Mouse (Mus musculus) lung, postnatal 0 days (tissue): ENCODE data around the gene Trim59. TPM values are rescaled to one million over a fixed set of nuclear protein-coding genes. Genes with fewer than 3 reads are reported as not detected.

ENCODE experiments used
- ATAC-seq: fragments of 200-750 bp; cut with Nextera tagmentation; 2 replicates; pipeline ENCODE4 v1.8.0; 2017; ENCODE audit warnings: moderate library complexity
- DNase-seq: peaks from one replicate; pipeline ENCODE4 v3.0.0-alpha.2; 2016; ENCODE audit warnings: low spot score
- H3K27ac ChIP-seq: fragments of 300-500 bp; sonication (generic); 2 replicates; pipeline ENCODE4 v1.5.1; 2014; ENCODE audit warnings: antibody characterized with exemption, mild to moderate bottlenecking, low read length, mixed read lengths
- H3K27me3 ChIP-seq: fragments of 300-500 bp; sonication (generic); replicated peaks from 2 replicates; pipeline ENCODE4 v1.6.1; 2014; ENCODE audit warnings: low read length, mixed read lengths; ENCODE audit not compliant: insufficient read depth
- H3K36me3 ChIP-seq: fragments of 300-500 bp; sonication (generic); 2 replicates; pipeline ENCODE4 v1.6.1; 2014; ENCODE audit warnings: low read length, mixed read lengths; ENCODE audit not compliant: insufficient read depth
- H3K4me1 ChIP-seq: fragments of 300-500 bp; sonication (generic); 2 replicates; pipeline ENCODE4 v1.6.1; 2014; ENCODE audit warnings: antibody characterized with exemption, low read depth, low read length, mixed read lengths; ENCODE audit not compliant: insufficient read depth
- H3K4me2 ChIP-seq: fragments of 300-500 bp; sonication (generic); replicated peaks from 2 replicates; pipeline ENCODE4 v1.6.1; 2014; ENCODE audit warnings: low read depth, mild to moderate bottlenecking, low read length, moderate library complexity, mixed read lengths
- H3K4me3 ChIP-seq: fragments of 300-500 bp; sonication (generic); 2 replicates; pipeline ENCODE4 v1.5.1; 2014; ENCODE audit warnings: low read depth, low read length
- H3K9ac ChIP-seq: fragments of 300-500 bp; sonication (generic); replicated peaks from 2 replicates; pipeline ENCODE4 v1.6.1; 2014; ENCODE audit warnings: low read depth, mild to moderate bottlenecking
- H3K9me3 ChIP-seq: fragments of 300-500 bp; sonication (generic); 2 replicates; pipeline ENCODE4 v1.6.1; 2016; ENCODE audit warnings: low read length, mixed read lengths
- CTCF ChIP-seq: IDR thresholded peaks from 2 replicates; pipeline ENCODE4 v1.5.1; 2016; ENCODE audit warnings: antibody characterized with exemption, mild to moderate bottlenecking
- EP300 ChIP-seq: IDR thresholded peaks from 2 replicates; pipeline ENCODE4 v1.6.1; 2016; ENCODE audit warnings: antibody characterized with exemption, mild to moderate bottlenecking, control low read depth
- WGBS: fragments of 180-500 bp; shearing (Covaris S2); extraction: QIAGEN DNeasy Blood & Tissue Kit; methylation state at CpG from one replicate; pipeline ENCODE4 v1.1.7; 2014; 5-methylcytosine and 5-hydroxymethylcytosine counted together
- polyA plus RNA-seq: library from polyadenylated mRNA; unstranded; fragments of >200 nt; fragmentation: Nextera tagmentation; extraction: Ambion mirVana; gene quantifications from 2 replicates; pipeline ENCODE4 v1.2.1, GENCODE M21; 2015

The Trim59 gene
- polyA plus RNA-seq, 1 experiment from 2014 or later: 11.1 TPM

- Histone ChIP-seq H3K4me3 (no peak overlapping the region), H3K27ac (no peak overlapping the region), H3K9me3 (no peaks in the 10 kb centered on the region), H3K4me2 (no peak overlapping the region), H3K27me3 (no peaks in the 10 kb centered on the region), H3K9ac (no peak overlapping the region), H3K4me1 (no peaks in the 10 kb centered on the region), H3K36me3 (no peaks in the 10 kb centered on the region)
- WGBS: 80% methylated on average over 11 of the region's 11 CpGs
- TF ChIP-seq EP300: no peak
- TF ChIP-seq CTCF: no peak
- DNase-seq (no peak), ATAC-seq (no peak)
Observed at GRCm38 (mm10) chr3:69051894-69052293, 7.3 kb upstream of the Trim59 start.

GRCm38 (mm10) chr3:69049011-69049410, 4.5 kb upstream of the Trim59 start:
- no peak overlapping the region for H3K4me3 ChIP-seq
- no peaks in the 10 kb centered on the region for H3K4me1 ChIP-seq
- TF ChIP-seq CTCF: no peak
- TF ChIP-seq EP300: no peak
- H3K9me3 ChIP-seq: no peaks in the 10 kb centered on the region
- ATAC-seq: no peak
- no peak for DNase-seq
- H3K4me2 ChIP-seq: no peak overlapping the region
- H3K27me3 ChIP-seq: no peaks in the 10 kb centered on the region
- H3K36me3 ChIP-seq: no peaks in the 10 kb centered on the region
- H3K27ac ChIP-seq: no peak overlapping the region
- WGBS: 85% methylated on average over 6 of the region's 6 CpGs
- H3K9ac ChIP-seq: no peak overlapping the region

- H3K27ac ChIP-seq: no peak overlapping the region
- no peak for DNase-seq
- no peak overlapping the region for H3K9ac ChIP-seq
- TF ChIP-seq EP300: no peak
- TF ChIP-seq CTCF: no peak
- no peaks in the 10 kb centered on the region for H3K9me3 ChIP-seq
- H3K36me3 ChIP-seq: no peaks in the 10 kb centered on the region
- no peak for ATAC-seq
- H3K27me3 ChIP-seq: no peaks in the 10 kb centered on the region
- no peaks in the 10 kb centered on the region for H3K4me1 ChIP-seq
- H3K4me3 ChIP-seq: no peak overlapping the region
- H3K4me2 ChIP-seq: no peak overlapping the region
- 84% methylated on average over 4 of the region's 4 CpGs for WGBS
Observed at GRCm38 (mm10) chr3:69047684-69048083, 3.1 kb upstream of the Trim59 start.

- WGBS: 41% methylated on average over 4 of the region's 4 CpGs
Observed at GRCm38 (mm10) chr3:69046509-69046908, 2.0 kb upstream of the Trim59 start.

GRCm38 (mm10) chr3:69045750-69046149, 1.2 kb upstream of the Trim59 start:
- H3K4me2 ChIP-seq: peak overlapping the region; percentile 86
- no peaks in the 10 kb centered on the region for H3K36me3 ChIP-seq
- no peak for TF ChIP-seq EP300
- no peak for TF ChIP-seq CTCF
- no peaks in the 10 kb centered on the region for H3K27me3 ChIP-seq
- WGBS: 16% methylated on average over 13 of the region's 13 CpGs
- H3K9me3 ChIP-seq: no peaks in the 10 kb centered on the region
- H3K4me3 ChIP-seq: peak overlapping the region; percentile 84
- peak overlapping the region; percentile 65 for H3K9ac ChIP-seq
- no peak overlapping the region for H3K27ac ChIP-seq
- DNase-seq: no peak
- no peaks in the 10 kb centered on the region for H3K4me1 ChIP-seq
- no peak for ATAC-seq

More at GRCm38 (mm10) chr3:69046509-69046908, 2.0 kb upstream of the Trim59 start:
- Histone ChIP-seq H3K27ac (peak overlapping the region; percentile 35; the same call in 1 of the 2 replicates), H3K4me3 (no peak overlapping the region), H3K9me3 (no peaks in the 10 kb centered on the region), H3K9ac (no peak overlapping the region), H3K4me2 (no peak overlapping the region), H3K27me3 (no peaks in the 10 kb centered on the region), H3K4me1 (no peaks in the 10 kb centered on the region), H3K36me3 (no peaks in the 10 kb centered on the region)
- peak; percentile 70; the same call in 1 of the 2 replicates for TF ChIP-seq EP300
- no peak for TF ChIP-seq CTCF
- DNase-seq: peak; percentile 76
- ATAC-seq: peak; percentile 31

GRCm38 (mm10) chr3:69045400-69045703, 797 bp upstream of the Trim59 start:
- ATAC-seq: no peak

GRCm38 (mm10) chr3:69044167-69044591, 376 bp downstream of the Trim59 start:
- H3K9me3 ChIP-seq: no peaks in the 10 kb centered on the region
- TF ChIP-seq EP300: no peak
- no peak for TF ChIP-seq CTCF
- DNase-seq (no peak), ATAC-seq (peak; percentile 51)
- H3K4me3 ChIP-seq: peak overlapping the region; percentile 84
- no peaks in the 10 kb centered on the region for H3K4me1 ChIP-seq
- WGBS: 2% methylated on average over 27 of the region's 42 CpGs
- H3K9ac ChIP-seq: peak overlapping the region; percentile 65
- H3K27me3 ChIP-seq: no peaks in the 10 kb centered on the region
- H3K27ac ChIP-seq: peak overlapping the region; percentile 89
- H3K4me2 ChIP-seq: peak overlapping the region; percentile 86
- H3K36me3 ChIP-seq: no peaks in the 10 kb centered on the region

More at GRCm38 (mm10) chr3:69045400-69045703, 797 bp upstream of the Trim59 start:
- Histone ChIP-seq H3K36me3 (no peaks in the 10 kb centered on the region), H3K27me3 (no peaks in the 10 kb centered on the region), H3K9ac (peak overlapping the region; percentile 65), H3K27ac (peak overlapping the region; percentile 89), H3K9me3 (no peaks in the 10 kb centered on the region), H3K4me1 (no peaks in the 10 kb centered on the region), H3K4me2 (peak overlapping the region; percentile 86), H3K4me3 (peak overlapping the region; percentile 84)
- TF ChIP-seq EP300 (no peak), CTCF (no peak)
- no peak for DNase-seq
- 3% methylated on average over 9 of the region's 9 CpGs for WGBS
